Mouse (Mus musculus): ENCODE results near the gene Gm20388. TPM values are rescaled to one million over a fixed set of nuclear protein-coding genes. Genes with fewer than 3 reads are reported as not detected.
A peak's percentile ranks its signal among the peaks of the same experiment; 100 is the strongest.

The Gm20388 gene
- total and polyA plus RNA-seq, 2 experiments from 2014 or later, result 17.3 TPM; not detected in 1

DNA sequence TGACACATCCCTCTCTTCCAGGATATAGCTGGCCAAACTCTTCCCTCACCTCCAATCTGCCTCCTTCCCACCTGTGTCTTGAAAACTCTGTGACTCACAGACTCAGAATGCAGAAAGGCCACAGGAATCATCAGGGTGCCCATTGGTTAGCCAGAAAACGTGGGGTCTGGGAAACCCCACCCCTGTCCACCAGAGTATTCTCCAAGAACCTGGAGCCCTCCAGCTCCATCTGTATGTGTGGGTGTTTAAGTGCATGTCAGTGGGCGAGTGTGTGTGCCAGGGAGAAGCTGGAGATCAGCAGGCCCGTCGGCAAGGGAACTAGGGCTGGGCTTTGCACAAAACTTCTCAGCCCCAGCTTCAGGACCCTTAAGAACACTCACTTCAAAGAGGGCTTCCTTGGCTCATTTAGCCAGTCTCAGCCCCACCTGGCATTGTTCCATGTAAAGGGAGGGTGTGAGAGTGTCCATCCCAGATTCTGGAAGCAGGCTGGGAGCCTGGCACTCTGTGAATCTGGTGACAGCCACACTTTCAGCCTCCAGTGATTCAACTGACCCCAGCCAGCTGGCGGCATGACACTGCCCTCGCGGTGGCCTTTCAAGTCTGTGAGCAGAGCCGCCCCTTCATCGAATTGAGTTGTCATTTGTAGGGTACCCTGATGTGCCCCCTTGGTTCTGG, 2509.4 kb downstream of the Gm20388 start:
- H3K27ac ChIP-seq (ENCODE audit: low read depth), result no peak overlapping the region
- no peak overlapping the region for H3K4me2 ChIP-seq (ENCODE audit: low read depth, low read length)
- DNase-seq (ENCODE audit: low spot score) (peak; percentile 26), ATAC-seq (ENCODE audit: insufficient read depth, low read depth) (peak; percentile 40)
- 43% methylated on average over 9 of the region's 9 CpGs for WGBS
- no peak for TF ChIP-seq EP300 (IDR thresholded peaks at IDR 0.05; ENCODE audit: low read depth)
- TF ChIP-seq CTCF (IDR thresholded peaks at IDR 0.05; ENCODE audit: low read depth), result no peak
- H3K4me3 ChIP-seq (ENCODE audit: low read depth, low read length), result no peak overlapping the region
- no peak overlapping the region for H3K9ac ChIP-seq (replicated peaks; ENCODE audit: low read depth, low read length)
- H3K9me3 ChIP-seq (replicated peaks; ENCODE audit: control insufficient read depth, low read length), result no peaks in the 10 kb centered on the region
- H3K4me1 ChIP-seq (ENCODE audit: control insufficient read depth, insufficient read depth), result 0 out of 2 replicates have a peak, but pooled peaks cover 6% of the 10 kb centered on the region
- H3K36me3 ChIP-seq (replicated peaks; ENCODE audit: control insufficient read depth, insufficient read depth, low read length), result peaks cover 31% of the 10 kb centered on the region
- no peaks in the 10 kb centered on the region for H3K27me3 ChIP-seq (ENCODE audit: control insufficient read depth, insufficient read depth, low read length)

DNA sequence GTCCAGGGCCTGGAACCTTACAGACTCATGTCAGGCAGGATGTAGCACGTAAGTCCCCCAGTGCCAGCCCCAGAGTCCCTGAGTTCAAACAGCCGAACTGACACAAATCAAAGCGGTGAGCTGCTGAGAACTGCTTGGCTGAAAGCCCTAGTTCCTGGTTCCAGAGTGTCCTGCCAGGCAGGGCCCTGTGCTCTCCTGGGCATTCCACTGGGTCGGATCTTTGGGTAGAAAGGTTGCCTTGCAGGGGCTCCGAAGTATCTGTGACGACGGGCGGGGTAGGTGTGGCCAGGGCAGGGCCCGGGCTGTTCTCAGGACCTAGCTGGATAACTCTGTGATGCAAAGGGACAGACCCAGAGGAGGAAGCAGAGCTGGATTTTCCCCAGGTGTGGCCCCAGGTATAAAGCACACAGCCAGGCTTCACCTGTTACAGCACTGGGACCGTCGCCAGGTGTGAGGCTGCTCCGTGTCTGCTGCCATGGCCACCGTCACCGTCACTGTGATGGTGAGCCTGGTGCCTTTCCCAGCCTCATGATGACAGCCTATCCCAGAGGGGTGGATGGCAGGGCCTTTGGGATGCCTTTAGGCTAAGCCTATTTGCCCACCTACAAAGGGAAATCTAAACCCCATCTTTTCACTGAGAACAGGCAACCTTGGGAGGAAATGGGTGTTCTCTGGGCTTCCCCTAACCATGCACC, 2510.9 kb downstream of the Gm20388 start, which contains the start of gene Il17c:
Gene Il17c (plus strand): TSS at position 645 of the 695 bp plus-strand sequence.
- no peaks in the 10 kb centered on the region for H3K9me3 ChIP-seq (replicated peaks; ENCODE audit: control insufficient read depth, low read length)
- H3K4me3 ChIP-seq (ENCODE audit: low read depth, low read length), result no peak within 1 kb of the TSS
- DNase-seq (ENCODE audit: low spot score) (no peak), ATAC-seq (ENCODE audit: insufficient read depth, low read depth) (no peak)
- H3K27me3 ChIP-seq (ENCODE audit: control insufficient read depth, insufficient read depth, low read length), result no peaks in the 10 kb centered on the region
- peaks cover 28% of the 10 kb centered on the region; the same call in 1 of the 2 replicates for H3K36me3 ChIP-seq (replicated peaks; ENCODE audit: control insufficient read depth, insufficient read depth, low read length)
- TF ChIP-seq CTCF (IDR thresholded peaks at IDR 0.05; ENCODE audit: low read depth), result no peak
- no peak for TF ChIP-seq EP300 (IDR thresholded peaks at IDR 0.05; ENCODE audit: low read depth)
- H3K27ac ChIP-seq (ENCODE audit: low read depth), result no peak within 1 kb of the TSS
- H3K9ac ChIP-seq (replicated peaks; ENCODE audit: low read depth, low read length), result no peak within 1 kb of the TSS
- H3K4me2 ChIP-seq (ENCODE audit: low read depth, low read length), result no peak within 1 kb of the TSS
- whole genome bisulfite sequencing, result 69% methylated on average over 14 of the region's 14 CpGs
- H3K4me1 ChIP-seq (ENCODE audit: control insufficient read depth, insufficient read depth), result 0 out of 2 replicates have a peak, but pooled peaks cover 6% of the 10 kb centered on the region

DNA sequence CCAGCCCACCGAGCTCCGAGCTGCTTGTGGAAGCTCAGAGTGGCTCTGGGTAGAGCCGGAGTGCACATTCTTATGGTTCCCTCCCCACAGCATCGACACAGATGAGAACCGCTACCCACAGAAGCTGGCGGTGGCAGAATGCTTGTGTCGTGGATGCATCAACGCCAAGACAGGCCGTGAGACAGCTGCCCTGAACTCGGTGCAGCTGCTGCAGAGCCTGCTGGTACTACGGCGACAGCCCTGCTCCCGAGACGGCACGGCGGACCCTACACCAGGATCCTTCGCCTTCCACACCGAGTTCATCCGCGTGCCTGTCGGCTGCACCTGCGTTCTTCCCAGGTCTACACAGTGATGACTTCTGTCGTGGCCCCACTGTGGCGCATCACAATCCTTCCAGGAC, 2512.6 kb downstream of the Gm20388 start:
- Histone ChIP-seq H3K4me1 (ENCODE audit: control insufficient read depth, insufficient read depth) (0 out of 2 replicates have a peak, but pooled peaks cover 6% of the 10 kb centered on the region), H3K9ac (replicated peaks; ENCODE audit: low read depth, low read length) (no peak overlapping the region), H3K27ac (ENCODE audit: low read depth) (no peak overlapping the region), H3K27me3 (ENCODE audit: control insufficient read depth, insufficient read depth, low read length) (no peaks in the 10 kb centered on the region), H3K36me3 (replicated peaks; ENCODE audit: control insufficient read depth, insufficient read depth, low read length) (peaks cover 21% of the 10 kb centered on the region), H3K4me2 (ENCODE audit: low read depth, low read length) (no peak overlapping the region), H3K9me3 (replicated peaks; ENCODE audit: control insufficient read depth, low read length) (no peaks in the 10 kb centered on the region), H3K4me3 (ENCODE audit: low read depth, low read length) (no peak overlapping the region)
- no peak for DNase-seq (ENCODE audit: low spot score)
- TF ChIP-seq EP300 (IDR thresholded peaks at IDR 0.05; ENCODE audit: low read depth) (no peak), CTCF (IDR thresholded peaks at IDR 0.05; ENCODE audit: low read depth) (no peak)
- ATAC-seq (ENCODE audit: insufficient read depth, low read depth), result no peak
- 81% methylated on average over 24 of the region's 24 CpGs for WGBS

DNA sequence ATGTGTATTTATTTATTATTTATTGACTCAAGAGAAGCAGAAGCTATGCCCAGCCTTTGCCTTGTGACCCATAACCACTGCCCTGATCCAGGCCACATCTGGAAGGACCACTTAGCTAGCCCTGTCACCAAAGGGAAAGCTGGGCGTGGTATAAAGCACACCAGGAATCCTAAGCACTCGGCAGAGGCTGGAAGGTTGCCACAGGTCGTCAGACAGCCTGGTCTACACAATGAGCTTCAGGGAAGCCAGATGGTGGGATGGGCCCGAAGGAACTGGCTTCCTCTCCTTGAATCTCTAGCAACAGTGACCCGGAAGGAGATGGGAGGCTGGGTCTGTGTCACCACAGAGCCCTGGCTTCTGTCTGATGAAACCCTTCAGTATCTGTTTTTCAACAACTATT, 2513.0 kb downstream of the Gm20388 start:
- peak; percentile 71 for ATAC-seq (ENCODE audit: insufficient read depth, low read depth)
- Histone ChIP-seq H3K9ac (replicated peaks; ENCODE audit: low read depth, low read length) (no peak overlapping the region), H3K27ac (ENCODE audit: low read depth) (no peak overlapping the region), H3K9me3 (replicated peaks; ENCODE audit: control insufficient read depth, low read length) (no peaks in the 10 kb centered on the region), H3K27me3 (ENCODE audit: control insufficient read depth, insufficient read depth, low read length) (no peaks in the 10 kb centered on the region), H3K4me1 (ENCODE audit: control insufficient read depth, insufficient read depth) (0 out of 2 replicates have a peak, but pooled peaks cover 6% of the 10 kb centered on the region), H3K4me3 (ENCODE audit: low read depth, low read length) (no peak overlapping the region), H3K36me3 (replicated peaks; ENCODE audit: control insufficient read depth, insufficient read depth, low read length) (peaks cover 19% of the 10 kb centered on the region; the same call in 1 of the 2 replicates), H3K4me2 (ENCODE audit: low read depth, low read length) (no peak overlapping the region)
- no peak for TF ChIP-seq CTCF (IDR thresholded peaks at IDR 0.05; ENCODE audit: low read depth)
- TF ChIP-seq EP300 (IDR thresholded peaks at IDR 0.05; ENCODE audit: low read depth), result no peak
- WGBS, result 22% methylated on average over 5 of the region's 5 CpGs
- peak; percentile 62 for DNase-seq (ENCODE audit: low spot score)

DNA sequence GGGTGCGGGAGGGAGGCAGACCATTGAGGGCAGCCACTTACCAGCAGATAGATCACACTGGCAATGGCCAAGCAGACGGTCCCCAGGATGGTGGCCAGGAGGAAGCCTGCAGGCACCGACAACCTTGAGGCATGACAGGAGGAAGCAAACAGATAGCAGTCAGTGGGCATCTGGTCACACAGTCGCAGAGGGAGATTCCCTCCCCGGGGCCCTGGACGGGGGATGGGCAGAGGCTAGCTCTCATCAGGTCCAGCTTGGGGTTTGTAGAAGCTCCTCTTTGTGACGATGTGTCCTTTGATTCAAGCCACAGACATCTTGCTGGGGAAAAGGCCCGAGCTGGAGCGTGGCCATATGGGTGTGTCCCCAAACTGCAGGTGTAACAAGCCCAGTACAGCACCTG, 2515.5 kb downstream of the Gm20388 start:
- no peak for ATAC-seq (ENCODE audit: insufficient read depth, low read depth)
- DNase-seq (ENCODE audit: low spot score), result no peak
- no peak overlapping the region for H3K27ac ChIP-seq (ENCODE audit: low read depth)
- 55% methylated on average over 9 of the region's 9 CpGs for WGBS
- no peak for TF ChIP-seq EP300 (IDR thresholded peaks at IDR 0.05; ENCODE audit: low read depth)
- no peak for TF ChIP-seq CTCF (IDR thresholded peaks at IDR 0.05; ENCODE audit: low read depth)
- H3K36me3 ChIP-seq (replicated peaks; ENCODE audit: control insufficient read depth, insufficient read depth, low read length), result peaks cover 19% of the 10 kb centered on the region; the same call in 1 of the 2 replicates
- no peak overlapping the region for H3K4me3 ChIP-seq (ENCODE audit: low read depth, low read length)
- H3K4me1 ChIP-seq (ENCODE audit: control insufficient read depth, insufficient read depth), result 0 out of 2 replicates have a peak, but pooled peaks cover 6% of the 10 kb centered on the region
- H3K9me3 ChIP-seq (replicated peaks; ENCODE audit: control insufficient read depth, low read length), result no peaks in the 10 kb centered on the region
- no peaks in the 10 kb centered on the region for H3K27me3 ChIP-seq (ENCODE audit: control insufficient read depth, insufficient read depth, low read length)
- no peak overlapping the region for H3K4me2 ChIP-seq (ENCODE audit: low read depth, low read length)
- H3K9ac ChIP-seq (replicated peaks; ENCODE audit: low read depth, low read length), result no peak overlapping the region
